In genomic region chr13:34762136-34762535, GRCm38 (mm10) we compare ENCODE assay signal across 29 mouse cellular contexts. TPM values are rescaled to one million over a fixed set of nuclear protein-coding genes. Genes with fewer than 3 reads are reported as not detected.
DNase-seq lines count a peak whose midpoint lies in the region; ATAC-seq and TF ChIP-seq lines count a peak whose summit lies in the region.
"Had no signal": no experiment of that assay in that cellular context is flagged by ENCODE, and none has a peak within 500 bp of the region (broad histone marks: within the 10 kb centered on the region; RNA-seq: fewer than 3 reads in every experiment).

No protein-coding gene starts in this region.

- no peak for ATAC-seq in kidney, postnatal 0 days (replicated peaks; ENCODE audit: low FRiP score, low read depth)
- ATAC-seq in intestine, embryonic 16.5 days = peak; percentile 58
- ATAC-seq in forebrain, embryonic 14.5 days = no peak
- ATAC-seq in midbrain, embryonic 16.5 days = no peak
- ATAC-seq: forebrain, embryonic 15.5 days had no signal

- WGBS in kidney, postnatal 0 days = 35% methylated on average over 5 of the region's 5 CpGs
- WGBS in intestine, embryonic 16.5 days = 35% methylated on average over 5 of the region's 5 CpGs
- 78% methylated on average over 5 of the region's 5 CpGs for WGBS in forebrain, embryonic 14.5 days
- 49% methylated on average over 5 of the region's 5 CpGs for WGBS in midbrain, embryonic 16.5 days

- DNase-seq in heart, adult 11 months = peak; percentile 83
- DNase-seq in heart, adult 8-10 months (ENCODE audit: low spot score) = no peak
- peak; percentile 37 for DNase-seq in kidney, postnatal 0 days (ENCODE audit: low spot score)
- DNase-seq in kidney, postnatal 36 days = no peak
- peak; percentile 11 for DNase-seq in 3134 (ENCODE audit: extremely low read depth, insufficient read length, low spot score)
- DNase-seq in forebrain, embryonic 14.5 days (ENCODE audit: low spot score) = no peak
- DNase-seq: adrenal gland, adult 2 months; cerebellum, adult 9-11 months; gastrocnemius, postnatal 14 days; kidney, postnatal 25 days; left cerebral cortex, postnatal 4 days; liver, embryonic 13.5 days; thymus, adult 18-20 months; thymus, postnatal 4 days had no signal

- no peak overlapping the region for H3K27ac ChIP-seq in kidney, postnatal 0 days
- no peak overlapping the region for H3K27ac ChIP-seq in intestine, embryonic 16.5 days (ENCODE audit: low read length)
- no peak overlapping the region for H3K27ac ChIP-seq in forebrain, embryonic 14.5 days (ENCODE audit: low read depth, low read length)
- no peak overlapping the region for H3K27ac ChIP-seq in midbrain, embryonic 16.5 days (ENCODE audit: low read length)
- H3K27ac ChIP-seq: forebrain, embryonic 15.5 days; hindbrain, embryonic 15.5 days; liver, embryonic 13.5 days; macrophage; neural tube, embryonic 12.5 days; stomach, embryonic 15.5 days had no signal

- no peaks in the 10 kb centered on the region for H3K9me3 ChIP-seq in kidney, postnatal 0 days (replicated peaks; ENCODE audit: low read length)
- H3K9me3 ChIP-seq in intestine, embryonic 16.5 days (ENCODE audit: control insufficient read depth, low read length) = no peaks in the 10 kb centered on the region
- no peaks in the 10 kb centered on the region for H3K9me3 ChIP-seq in forebrain, embryonic 14.5 days (replicated peaks; ENCODE audit: control insufficient read depth, low read length)
- H3K9me3 ChIP-seq in midbrain, embryonic 16.5 days (replicated peaks; ENCODE audit: control insufficient read depth, low read length, poor library complexity, severe bottlenecking) = no peaks in the 10 kb centered on the region
- H3K9me3 ChIP-seq: forebrain, embryonic 15.5 days; hindbrain, embryonic 15.5 days; liver, embryonic 13.5 days; neural tube, embryonic 12.5 days; stomach, embryonic 15.5 days had no signal

- H3K9ac ChIP-seq in kidney, postnatal 0 days (ENCODE audit: low read depth, low read length) = no peak overlapping the region
- no peak overlapping the region for H3K9ac ChIP-seq in intestine, embryonic 16.5 days (ENCODE audit: low read depth, low read length)
- H3K9ac ChIP-seq in forebrain, embryonic 14.5 days (ENCODE audit: low read length) = no peak overlapping the region
- H3K9ac ChIP-seq in midbrain, embryonic 16.5 days (ENCODE audit: low read depth, low read length) = no peak overlapping the region
- H3K9ac ChIP-seq: forebrain, embryonic 15.5 days; hindbrain, embryonic 15.5 days; liver, embryonic 13.5 days; neural tube, embryonic 12.5 days; stomach, embryonic 15.5 days had no signal

- H3K4me2 ChIP-seq in kidney, postnatal 0 days (ENCODE audit: low read length) = no peak overlapping the region
- no peak overlapping the region for H3K4me2 ChIP-seq in intestine, embryonic 16.5 days (ENCODE audit: low read depth, low read length)
- H3K4me2 ChIP-seq in forebrain, embryonic 14.5 days (ENCODE audit: low read length) = no peak overlapping the region
- H3K4me2 ChIP-seq in midbrain, embryonic 16.5 days (ENCODE audit: low read length) = no peak overlapping the region
- H3K4me2 ChIP-seq: forebrain, embryonic 15.5 days; heart, embryonic 11.5 days; hindbrain, embryonic 15.5 days; liver, embryonic 13.5 days; midbrain, embryonic 11.5 days; neural tube, embryonic 12.5 days; stomach, embryonic 15.5 days had no signal

- peaks cover 7% of the 10 kb centered on the region; the same call in 1 of the 2 replicates for H3K4me1 ChIP-seq in kidney, postnatal 0 days (replicated peaks; ENCODE audit: insufficient read depth, low read length)
- peaks cover 8% of the 10 kb centered on the region for H3K4me1 ChIP-seq in intestine, embryonic 16.5 days (ENCODE audit: control insufficient read depth, insufficient read depth, low read length)
- H3K4me1 ChIP-seq in forebrain, embryonic 14.5 days (ENCODE audit: control insufficient read depth, insufficient read depth, low read length) = peaks cover 6% of the 10 kb centered on the region; the same call in 1 of the 2 replicates
- peaks cover 8% of the 10 kb centered on the region; the same call in 1 of the 2 replicates for H3K4me1 ChIP-seq in midbrain, embryonic 16.5 days (ENCODE audit: control insufficient read depth, insufficient read depth, low read length)
- H3K4me1 ChIP-seq: neural tube, embryonic 12.5 days had no signal

- H3K4me3 ChIP-seq in kidney, postnatal 0 days (replicated peaks; ENCODE audit: low read depth, low read length) = no peak overlapping the region
- no peak overlapping the region for H3K4me3 ChIP-seq in intestine, embryonic 16.5 days (ENCODE audit: low read length)
- no peak overlapping the region for H3K4me3 ChIP-seq in forebrain, embryonic 14.5 days (ENCODE audit: low read depth, low read length)
- no peak overlapping the region for H3K4me3 ChIP-seq in midbrain, embryonic 16.5 days (ENCODE audit: low read depth, low read length)
- H3K4me3 ChIP-seq: forebrain, embryonic 15.5 days; hindbrain, embryonic 15.5 days; liver, embryonic 13.5 days; neural tube, embryonic 12.5 days; stomach, embryonic 15.5 days had no signal

- H3K36me3 ChIP-seq in kidney, postnatal 0 days (ENCODE audit: insufficient read depth, low read length) = no peaks in the 10 kb centered on the region
- H3K36me3 ChIP-seq in intestine, embryonic 16.5 days (ENCODE audit: control insufficient read depth, insufficient read depth, low read length) = no peaks in the 10 kb centered on the region
- H3K36me3 ChIP-seq in forebrain, embryonic 14.5 days (ENCODE audit: control insufficient read depth, insufficient read depth, low read length) = no peaks in the 10 kb centered on the region
- H3K36me3 ChIP-seq in midbrain, embryonic 16.5 days (ENCODE audit: control insufficient read depth, insufficient read depth, low read length) = no peaks in the 10 kb centered on the region
- H3K36me3 ChIP-seq: forebrain, embryonic 15.5 days; hindbrain, embryonic 15.5 days; liver, embryonic 13.5 days; neural tube, embryonic 12.5 days; stomach, embryonic 15.5 days had no signal

- no peak for TF ChIP-seq CTCF in kidney, postnatal 0 days (IDR thresholded peaks at IDR 0.05; ENCODE audit: low read depth)

- no peaks in the 10 kb centered on the region for H3K27me3 ChIP-seq in kidney, postnatal 0 days (ENCODE audit: insufficient read depth, low read length)
- H3K27me3 ChIP-seq in intestine, embryonic 16.5 days (replicated peaks; ENCODE audit: control insufficient read depth, insufficient read depth, low read length) = no peaks in the 10 kb centered on the region
- no peaks in the 10 kb centered on the region for H3K27me3 ChIP-seq in forebrain, embryonic 14.5 days (replicated peaks; ENCODE audit: control insufficient read depth, insufficient read depth, low read length)
- no peaks in the 10 kb centered on the region for H3K27me3 ChIP-seq in midbrain, embryonic 16.5 days (ENCODE audit: control insufficient read depth, insufficient read depth, low read depth, low read length)
- H3K27me3 ChIP-seq: forebrain, embryonic 15.5 days; hindbrain, embryonic 15.5 days; liver, embryonic 13.5 days; neural tube, embryonic 12.5 days; stomach, embryonic 15.5 days had no signal

RNA-seq across cellular contexts. Expression of gene Fam50b, which starts 27.5 kb away (rescaled TPM):
- total RNA-seq in heart, adult 8-10 months (2022) = not detected
- polyA plus RNA-seq in kidney, postnatal 0 days (2015; fragmentation: Nextera tagmentation; extraction: Ambion mirVana) = not detected in 2 replicates
- not detected in 2 replicates for polyA plus RNA-seq in intestine, embryonic 16.5 days (2015; fragmentation: Nextera tagmentation; extraction: Ambion mirVana)
- not detected in 2 replicates for polyA plus RNA-seq in forebrain, embryonic 14.5 days (2014; fragmentation: Nextera tagmentation; extraction: Ambion mirVana)
- polyA plus RNA-seq in midbrain, embryonic 16.5 days (2015; fragmentation: Nextera tagmentation; extraction: Ambion mirVana) = 0.25 TPM in 1 of 2 replicates, not detected in the other
- total RNA-seq: adrenal gland, adult 2 months; gastrocnemius, postnatal 14 days; heart, postnatal 25 days; left cerebral cortex, adult 18-20 months; left cerebral cortex, postnatal 4 days; monocyte, adult 5-6 weeks had no signal
- polyA plus RNA-seq: adrenal gland, adult 2 months; cortical plate, adult 2 months; embryonic facial prominence, embryonic 11.5 days; forebrain, embryonic 15.5 days; heart, embryonic 11.5 days; hindbrain, embryonic 15.5 days; liver, embryonic 13.5 days; lung, embryonic 16.5 days; macrophage; midbrain, embryonic 11.5 days; neural tube, embryonic 12.5 days; stomach, embryonic 15.5 days had no signal

Comparison
In these comparisons a context has a peak if more than half of its experiments do, and no peak if none do; other contexts are left out.
1. DNase-seq: peak in heart, adult 11 months (single experiment), kidney, postnatal 0 days (single experiment) and 3134 (single experiment); none in heart, adult 8-10 months (single experiment), kidney, postnatal 36 days (0 of 2) and forebrain, embryonic 14.5 days (single experiment).